Mouse (Mus musculus) megakaryocyte, adult 5-6 weeks (primary cell): ENCODE measurements at regions not wholly inside any gene's neighbourhood (a gene's known extent, or its start where the extent isn't known, plus 50 kb on each side); places are given as distances from the start of the nearest gene placed in this dataset.

Source experiments
- ATAC-seq: 2 replicates; pipeline ENCODE4 v1.8.0; 2016; ENCODE audit warnings: mild to moderate bottlenecking, inconsistent platforms; ENCODE audit not compliant: poor library complexity, severe bottlenecking

- no peak for ATAC-seq
These were observed 165.2 kb upstream of the Usp24 start for GRCm38 (mm10) chr4:106150775-106151174.

- ATAC-seq = no peak
These were observed 158.4 kb upstream of the Usp24 start for GRCm38 (mm10) chr4:106157451-106158179.

GRCm38 (mm10) chr4:106161592-106161991 is 154.4 kb upstream of the Usp24 start:
- ATAC-seq = no peak

GRCm38 (mm10) chr4:106162551-106162950 is 153.5 kb upstream of the Usp24 start:
- no peak for ATAC-seq

GRCm38 (mm10) chr4:106163220-106163619 is 152.8 kb upstream of the Usp24 start:
- no peak for ATAC-seq

GRCm38 (mm10) chr4:106167716-106168115 is 148.3 kb upstream of the Usp24 start:
- ATAC-seq = no peak

- ATAC-seq = no peak
These were observed 147.3 kb upstream of the Usp24 start for GRCm38 (mm10) chr4:106168741-106169140.

- no peak for ATAC-seq
These were observed 146.5 kb upstream of the Usp24 start for GRCm38 (mm10) chr4:106169466-106169865.

- no peak for ATAC-seq
These were observed 145.3 kb upstream of the Usp24 start for GRCm38 (mm10) chr4:106170731-106171130.

- no peak for ATAC-seq
These were observed 140.7 kb upstream of the Usp24 start for GRCm38 (mm10) chr4:106175352-106175751.

GRCm38 (mm10) chr4:106185745-106186501 is 130.1 kb upstream of the Usp24 start:
- no peak for ATAC-seq

- ATAC-seq = no peak
These were observed 129.3 kb upstream of the Usp24 start for GRCm38 (mm10) chr4:106186684-106187083.

GRCm38 (mm10) chr4:106190248-106190647 is 125.8 kb upstream of the Usp24 start:
- ATAC-seq = no peak

- no peak for ATAC-seq
These were observed 124.7 kb upstream of the Usp24 start for GRCm38 (mm10) chr4:106191331-106191730.

- ATAC-seq = no peak
These were observed 124.2 kb upstream of the Usp24 start for GRCm38 (mm10) chr4:106191843-106192242.

- ATAC-seq = no peak
These were observed 122.6 kb upstream of the Usp24 start for GRCm38 (mm10) chr4:106193204-106193945.

- ATAC-seq = no peak
These were observed 120.4 kb upstream of the Usp24 start for GRCm38 (mm10) chr4:106195497-106196166.

- ATAC-seq = no peak
These were observed 116.2 kb upstream of the Usp24 start for GRCm38 (mm10) chr4:106199833-106200232.

GRCm38 (mm10) chr4:106200241-106200640 is 115.8 kb upstream of the Usp24 start:
- no peak for ATAC-seq

- no peak for ATAC-seq
These were observed 113.5 kb upstream of the Usp24 start for GRCm38 (mm10) chr4:106202554-106202953.

GRCm38 (mm10) chr4:106205200-106205599 is 110.8 kb upstream of the Usp24 start:
- ATAC-seq = no peak
